Mouse (Mus musculus) erythroblast, embryonic 14.5 days (primary cell): ENCODE data around the gene Plcb2.

Experiments used
- GATA1 ChIP-seq: IDR thresholded peaks from 2 replicates; pipeline ENCODE4 v1.6.1; 2012; ENCODE audit warnings: low read length, inconsistent platforms, mixed read lengths
- TAL1 ChIP-seq: IDR thresholded peaks from 3 replicates; pipeline ENCODE4 v1.6.1; 2012; ENCODE audit warnings: low read length, inconsistent platforms, mixed read lengths

DNA sequence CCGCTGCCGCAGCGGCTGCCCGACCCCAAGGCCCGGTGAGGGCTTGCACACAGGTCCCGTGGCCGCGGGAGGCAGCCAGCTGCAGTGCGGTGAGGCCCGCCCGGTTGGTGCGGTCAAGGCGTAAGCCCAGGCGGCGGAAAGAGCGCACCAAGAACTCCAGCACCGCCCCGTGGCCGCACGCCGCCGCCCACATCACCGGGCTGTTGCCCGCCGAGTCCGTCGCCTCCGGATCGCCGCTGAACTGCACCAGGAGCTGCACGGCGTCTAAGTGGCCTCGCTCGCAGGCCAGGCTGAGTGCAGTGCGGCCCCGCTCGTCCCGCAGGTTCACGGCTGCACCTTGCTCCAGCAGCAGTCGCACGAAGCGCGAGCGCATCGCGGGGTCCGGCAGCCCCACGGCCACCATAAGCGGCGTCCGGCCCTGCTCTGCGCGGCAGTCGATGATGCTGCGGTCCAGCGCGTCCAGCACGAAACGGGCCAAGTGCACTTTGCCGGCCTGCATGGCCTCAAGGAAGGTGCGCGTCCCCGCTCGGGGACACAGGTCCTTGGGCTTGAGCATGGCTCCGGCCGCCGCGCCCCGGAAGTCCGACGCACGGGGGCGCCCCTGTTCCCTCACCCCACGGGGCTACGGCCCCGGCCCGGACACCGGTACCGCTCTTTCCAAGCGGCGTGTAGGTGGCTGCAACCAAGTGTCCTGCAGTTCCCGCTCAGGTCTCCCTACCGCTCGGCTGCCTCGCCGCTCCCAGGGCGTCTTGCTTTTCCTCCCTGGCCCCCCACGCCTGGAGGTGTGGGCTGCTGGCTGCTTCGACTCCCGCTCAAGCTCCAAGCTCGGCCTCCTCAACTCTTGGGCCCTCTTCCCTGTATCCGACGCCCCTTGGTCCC is 25.1 kb downstream of the Plcb2 start:
- TF ChIP-seq GATA1 (no peak), TAL1 (no peak)
